Mouse (Mus musculus): ENCODE data around the gene Gramd1c. TPM values are rescaled to one million over a fixed set of nuclear protein-coding genes. Genes with fewer than 3 reads are reported as not detected.
A peak's percentile ranks its signal among the peaks of the same experiment; 100 is the strongest.

The Gramd1c gene
- polyA plus RNA-seq (2015; fragmentation: Nextera tagmentation; extraction: Ambion mirVana): 7.3 and 8.0 TPM in 2 replicates

- ATAC-seq (ENCODE audit: low FRiP score, low TSS enrichment): peak; percentile 92
- Histone ChIP-seq H3K9me3 (ENCODE audit: low read length) (no peaks in the 10 kb centered on the region), H3K9ac (replicated peaks; ENCODE audit: low read length) (peak within 1 kb of the TSS; percentile 71), H3K27me3 (ENCODE audit: insufficient read depth, low read length) (no peaks in the 10 kb centered on the region), H3K4me1 (ENCODE audit: insufficient read depth, low read length) (0 out of 2 replicates have a peak, but pooled peaks cover 2% of the 10 kb centered on the region), H3K36me3 (ENCODE audit: insufficient read depth, low read length) (no peaks in the 10 kb centered on the region), H3K4me3 (ENCODE audit: low read length) (peak within 1 kb of the TSS; percentile 59), H3K4me2 (replicated peaks; ENCODE audit: low read depth, low read length) (peak within 1 kb of the TSS; percentile 54), H3K27ac (ENCODE audit: low read length) (peak within 1 kb of the TSS; percentile 3; the same call in 1 of the 2 replicates)
- 6% methylated on average over 45 of the region's 45 CpGs for WGBS
Measured at GRCm38 (mm10) chr16:44063025-44063894, at the start of gene Gramd1c. Gene Gramd1c (minus strand): TSS chr16:44063345.

DNA sequence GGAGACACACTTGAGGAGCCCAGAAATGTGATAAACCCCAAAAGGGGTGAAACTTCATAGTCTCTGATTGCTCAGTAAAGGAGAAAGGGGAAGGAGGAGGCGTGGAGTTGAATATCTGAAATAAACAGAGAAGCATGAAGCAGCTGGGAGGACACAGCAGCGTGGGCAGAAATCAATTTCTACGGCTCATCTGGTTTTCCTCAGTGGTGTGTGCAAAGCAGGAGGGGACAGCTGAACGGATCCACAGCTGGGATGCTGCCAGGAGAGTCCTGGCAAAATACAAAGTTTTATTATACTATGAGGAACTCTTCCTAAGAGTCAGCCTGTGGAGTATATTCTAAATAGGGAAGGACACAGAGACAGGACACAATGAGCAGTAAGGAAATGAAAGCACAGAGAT, 45.9 kb upstream of the Gramd1c start:
- Histone ChIP-seq H3K4me3 (ENCODE audit: low read length) (no peak overlapping the region), H3K9ac (replicated peaks; ENCODE audit: low read length) (no peak overlapping the region), H3K4me1 (ENCODE audit: insufficient read depth, low read length) (no peaks in the 10 kb centered on the region), H3K27me3 (ENCODE audit: insufficient read depth, low read length) (no peaks in the 10 kb centered on the region), H3K9me3 (ENCODE audit: low read length) (no peaks in the 10 kb centered on the region), H3K36me3 (ENCODE audit: insufficient read depth, low read length) (peaks cover 48% of the 10 kb centered on the region), H3K27ac (ENCODE audit: low read length) (no peak overlapping the region), H3K4me2 (replicated peaks; ENCODE audit: low read depth, low read length) (no peak overlapping the region)
- WGBS: 66% methylated on average over 4 of the region's 4 CpGs
- ATAC-seq (ENCODE audit: low FRiP score, low TSS enrichment): no peak

GRCm38 (mm10) chr16:44105211-44105610, 42.1 kb upstream of the Gramd1c start:
- no peak for ATAC-seq (ENCODE audit: low FRiP score, low TSS enrichment)
- H3K9ac ChIP-seq (replicated peaks; ENCODE audit: low read length): no peak overlapping the region
- WGBS: 85% methylated on average over 2 of the region's 2 CpGs
- peaks cover 66% of the 10 kb centered on the region for H3K36me3 ChIP-seq (ENCODE audit: insufficient read depth, low read length)
- H3K27ac ChIP-seq (ENCODE audit: low read length): no peak overlapping the region
- no peak overlapping the region for H3K4me2 ChIP-seq (replicated peaks; ENCODE audit: low read depth, low read length)
- no peaks in the 10 kb centered on the region for H3K27me3 ChIP-seq (ENCODE audit: insufficient read depth, low read length)
- H3K4me3 ChIP-seq (ENCODE audit: low read length): no peak overlapping the region
- no peaks in the 10 kb centered on the region for H3K4me1 ChIP-seq (ENCODE audit: insufficient read depth, low read length)
- no peaks in the 10 kb centered on the region for H3K9me3 ChIP-seq (ENCODE audit: low read length)

GRCm38 (mm10) chr16:44103806-44104766, 40.9 kb upstream of the Gramd1c start:
- Histone ChIP-seq H3K36me3 (ENCODE audit: insufficient read depth, low read length) (peaks cover 65% of the 10 kb centered on the region), H3K4me2 (replicated peaks; ENCODE audit: low read depth, low read length) (no peak overlapping the region), H3K9ac (replicated peaks; ENCODE audit: low read length) (no peak overlapping the region), H3K9me3 (ENCODE audit: low read length) (no peaks in the 10 kb centered on the region), H3K27ac (ENCODE audit: low read length) (no peak overlapping the region), H3K27me3 (ENCODE audit: insufficient read depth, low read length) (no peaks in the 10 kb centered on the region), H3K4me3 (ENCODE audit: low read length) (no peak overlapping the region), H3K4me1 (ENCODE audit: insufficient read depth, low read length) (no peaks in the 10 kb centered on the region)
- 84% methylated on average over 18 of the region's 18 CpGs for WGBS
- ATAC-seq (ENCODE audit: low FRiP score, low TSS enrichment): no peak

DNA sequence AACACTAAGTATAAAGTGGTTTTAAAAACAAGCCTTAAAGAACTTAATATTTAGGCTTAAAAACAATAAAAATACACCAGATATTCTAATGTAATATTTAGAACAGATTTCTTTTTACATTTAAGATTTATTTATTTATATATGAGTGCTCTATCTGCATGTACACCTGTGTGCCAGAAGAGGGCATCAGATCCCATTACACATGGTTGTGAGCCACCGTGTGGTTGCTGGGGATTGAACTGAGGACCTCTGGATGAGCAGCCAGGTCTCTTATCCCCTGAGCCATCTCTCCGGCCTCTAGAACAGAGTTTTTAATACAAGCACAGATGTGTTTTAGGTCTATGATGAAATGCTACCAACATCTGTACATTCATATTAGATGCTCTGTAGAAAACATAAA, 39.8 kb upstream of the Gramd1c start:
- H3K27me3 ChIP-seq (ENCODE audit: insufficient read depth, low read length): no peaks in the 10 kb centered on the region
- no peaks in the 10 kb centered on the region for H3K9me3 ChIP-seq (ENCODE audit: low read length)
- no peak overlapping the region for H3K27ac ChIP-seq (ENCODE audit: low read length)
- H3K36me3 ChIP-seq (ENCODE audit: insufficient read depth, low read length): peaks cover 62% of the 10 kb centered on the region
- H3K4me3 ChIP-seq (ENCODE audit: low read length): no peak overlapping the region
- H3K9ac ChIP-seq (replicated peaks; ENCODE audit: low read length): no peak overlapping the region
- 97% methylated on average over 2 of the region's 2 CpGs for WGBS
- no peak overlapping the region for H3K4me2 ChIP-seq (replicated peaks; ENCODE audit: low read depth, low read length)
- no peaks in the 10 kb centered on the region for H3K4me1 ChIP-seq (ENCODE audit: insufficient read depth, low read length)
- ATAC-seq (ENCODE audit: low FRiP score, low TSS enrichment): no peak

DNA sequence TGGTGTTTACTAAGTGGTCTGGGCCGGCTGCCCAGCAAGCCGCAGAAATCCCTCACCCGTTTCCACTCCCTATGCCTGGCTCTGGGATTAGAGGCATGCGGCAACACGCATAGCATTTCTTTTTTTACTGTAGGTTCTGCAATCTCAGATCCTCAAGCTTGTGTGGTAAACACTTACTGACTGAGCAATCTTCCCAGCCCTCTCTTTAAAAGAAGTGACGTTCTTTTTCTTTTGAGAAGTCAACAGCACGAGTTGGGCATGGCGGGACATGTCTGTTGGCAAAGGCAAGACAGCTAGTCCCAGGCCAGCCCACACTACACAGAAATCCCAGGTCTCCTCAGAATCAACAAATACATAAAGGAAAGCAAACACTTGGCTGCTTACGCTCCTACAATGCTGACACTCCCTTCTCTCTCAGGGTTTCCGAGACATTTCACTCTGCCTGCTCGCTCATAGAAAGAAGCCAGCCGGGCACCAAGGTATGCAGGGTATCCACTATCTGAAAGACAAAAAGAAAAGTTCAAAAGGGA, 38.1 kb upstream of the Gramd1c start:
- H3K4me3 ChIP-seq (ENCODE audit: low read length): no peak overlapping the region
- H3K27ac ChIP-seq (ENCODE audit: low read length): no peak overlapping the region
- H3K9ac ChIP-seq (replicated peaks; ENCODE audit: low read length): no peak overlapping the region
- peaks cover 58% of the 10 kb centered on the region for H3K36me3 ChIP-seq (ENCODE audit: insufficient read depth, low read length)
- H3K4me2 ChIP-seq (replicated peaks; ENCODE audit: low read depth, low read length): no peak overlapping the region
- H3K27me3 ChIP-seq (ENCODE audit: insufficient read depth, low read length): no peaks in the 10 kb centered on the region
- no peaks in the 10 kb centered on the region for H3K9me3 ChIP-seq (ENCODE audit: low read length)
- 91% methylated on average over 12 of the region's 12 CpGs for WGBS
- H3K4me1 ChIP-seq (ENCODE audit: insufficient read depth, low read length): no peaks in the 10 kb centered on the region
- no peak for ATAC-seq (ENCODE audit: low FRiP score, low TSS enrichment)

DNA sequence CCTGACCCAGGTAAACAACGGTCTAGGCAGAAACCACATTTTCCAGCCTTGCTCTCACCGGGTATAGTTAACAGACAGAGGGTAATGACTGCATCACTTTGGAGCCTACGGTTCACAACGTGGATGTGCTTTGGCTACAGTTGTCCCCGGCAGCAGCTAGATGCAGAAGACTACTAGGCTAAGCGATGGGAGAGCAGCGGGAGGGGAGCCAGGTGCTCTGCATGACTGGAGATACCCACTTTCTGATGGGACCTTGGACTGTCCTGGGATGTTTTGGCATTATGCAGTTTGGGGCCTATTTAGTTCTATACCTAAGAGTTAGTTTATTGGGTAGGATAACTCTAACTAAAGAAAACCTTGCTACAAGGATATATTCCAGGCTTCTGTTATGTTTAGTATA, 36.2 kb upstream of the Gramd1c start:
- ATAC-seq (ENCODE audit: low FRiP score, low TSS enrichment): no peak
- Histone ChIP-seq H3K4me1 (ENCODE audit: insufficient read depth, low read length) (no peaks in the 10 kb centered on the region), H3K27ac (ENCODE audit: low read length) (no peak overlapping the region), H3K4me3 (ENCODE audit: low read length) (no peak overlapping the region), H3K4me2 (replicated peaks; ENCODE audit: low read depth, low read length) (no peak overlapping the region), H3K9ac (replicated peaks; ENCODE audit: low read length) (no peak overlapping the region), H3K9me3 (ENCODE audit: low read length) (no peaks in the 10 kb centered on the region), H3K27me3 (ENCODE audit: insufficient read depth, low read length) (no peaks in the 10 kb centered on the region), H3K36me3 (ENCODE audit: insufficient read depth, low read length) (peaks cover 69% of the 10 kb centered on the region)
- 90% methylated on average over 7 of the region's 7 CpGs for WGBS

- 54% methylated on average over 2 of the region's 2 CpGs for WGBS
- no peak for ATAC-seq (ENCODE audit: low FRiP score, low TSS enrichment)
- Histone ChIP-seq H3K4me1 (ENCODE audit: insufficient read depth, low read length) (no peaks in the 10 kb centered on the region), H3K9me3 (ENCODE audit: low read length) (no peaks in the 10 kb centered on the region), H3K36me3 (ENCODE audit: insufficient read depth, low read length) (peaks cover 42% of the 10 kb centered on the region), H3K27me3 (ENCODE audit: insufficient read depth, low read length) (no peaks in the 10 kb centered on the region), H3K4me2 (replicated peaks; ENCODE audit: low read depth, low read length) (no peak overlapping the region), H3K9ac (replicated peaks; ENCODE audit: low read length) (no peak overlapping the region), H3K4me3 (ENCODE audit: low read length) (no peak overlapping the region), H3K27ac (ENCODE audit: low read length) (no peak overlapping the region)
Measured at GRCm38 (mm10) chr16:44087650-44088049, 24.5 kb upstream of the Gramd1c start.

- Histone ChIP-seq H3K9me3 (ENCODE audit: low read length) (no peaks in the 10 kb centered on the region), H3K4me2 (replicated peaks; ENCODE audit: low read depth, low read length) (no peak overlapping the region), H3K4me1 (ENCODE audit: insufficient read depth, low read length) (0 out of 2 replicates have a peak, but pooled peaks cover 2% of the 10 kb centered on the region), H3K27me3 (ENCODE audit: insufficient read depth, low read length) (no peaks in the 10 kb centered on the region), H3K4me3 (ENCODE audit: low read length) (no peak overlapping the region), H3K36me3 (ENCODE audit: insufficient read depth, low read length) (no peaks in the 10 kb centered on the region), H3K27ac (ENCODE audit: low read length) (no peak overlapping the region), H3K9ac (replicated peaks; ENCODE audit: low read length) (no peak overlapping the region)
- no peak for ATAC-seq (ENCODE audit: low FRiP score, low TSS enrichment)
- WGBS: 93% methylated on average over 15 of the region's 15 CpGs
Measured at GRCm38 (mm10) chr16:44061341-44061740, 1.8 kb downstream of the Gramd1c start.

All from kidney, embryonic 16.5 days (tissue).